Mouse (Mus musculus): ENCODE results near the gene Cyb5r3. TPM values are rescaled to one million over a fixed set of nuclear protein-coding genes. Genes with fewer than 3 reads are reported as not detected.

Cyb5r3 gene
- total and polyA plus RNA-seq, 3 experiments: 22.6 to 67.0 TPM; not detected in 1

GRCm38 (mm10) chr15:83160561-83160960, 11.8 kb downstream of the Cyb5r3 start:
- no peak overlapping the region for H3K9ac ChIP-seq (ENCODE audit: control insufficient read depth, low read depth, low read length, poor library complexity, severe bottlenecking)

GRCm38 (mm10) chr15:83159823-83160222, 12.6 kb downstream of the Cyb5r3 start:
- H3K79me2 ChIP-seq (ENCODE audit: control insufficient read depth, insufficient read depth, low read length, poor library complexity): no peaks in the 10 kb centered on the region
- no peak for DNase-seq (ENCODE audit: low read depth, low spot score)
- H3K27ac ChIP-seq (ENCODE audit: control insufficient read depth, low read depth, low read length): no peak overlapping the region
- TF ChIP-seq MYB (IDR thresholded peaks at IDR 0.05; ENCODE audit: low read depth, low read length): no peak
- TF ChIP-seq MEF2A (IDR thresholded peaks at IDR 0.05; ENCODE audit: extremely low read depth, insufficient replicate concordance, low read depth, low read length, poor library complexity, severe bottlenecking): no peak
- no peak for TF ChIP-seq UBTF (IDR thresholded peaks at IDR 0.05; ENCODE audit: borderline replicate concordance, insufficient read depth, low read depth, low read length)
- TF ChIP-seq JUND (IDR thresholded peaks at IDR 0.05; ENCODE audit: low read depth, low read length): no peak
- TF ChIP-seq BHLHE40 (IDR thresholded peaks at IDR 0.05; ENCODE audit: borderline replicate concordance, low read depth, low read length): no peak
- no peak for TF ChIP-seq SIN3A (IDR thresholded peaks at IDR 0.05; ENCODE audit: low read length)
- TF ChIP-seq MAFK (IDR thresholded peaks at IDR 0.05; ENCODE audit: borderline replicate concordance, low read depth, low read length): no peak
- no peak for TF ChIP-seq CHD2 (IDR thresholded peaks at IDR 0.05; ENCODE audit: low read length)
- TF ChIP-seq HCFC1 (IDR thresholded peaks at IDR 0.05; ENCODE audit: low read depth, low read length): no peak
- TF ChIP-seq CHD1 (IDR thresholded peaks at IDR 0.05; ENCODE audit: low read depth, low read length): no peak
- TF ChIP-seq POLR2AphosphoS5 (IDR thresholded peaks at IDR 0.05; ENCODE audit: borderline replicate concordance, low read depth, low read length): no peak
- TF ChIP-seq CTCF (IDR thresholded peaks at IDR 0.05 in 2 of 3, conservative IDR thresholded peaks at IDR 0.05 in 1 of 3; ENCODE audit: control insufficient read depth in 1 of 3, insufficient read depth in 1 of 3, low read depth in 2 of 3, low read length in 3 of 3, poor library complexity in 1 of 3, severe bottlenecking in 1 of 3): no peak
- TF ChIP-seq GATA1 (IDR thresholded peaks at IDR 0.05; ENCODE audit: low read depth, low read length): no peak
- TF ChIP-seq POLR2A (IDR thresholded peaks at IDR 0.05; ENCODE audit: control insufficient read depth in 1 of 2, insufficient read depth in 1 of 2, low read depth in 1 of 2, low read length in 2 of 2, poor library complexity in 1 of 2): no peak
- TF ChIP-seq GABPA (IDR thresholded peaks at IDR 0.05; ENCODE audit: low read depth, low read length): no peak
- no peak for TF ChIP-seq ELF1 (IDR thresholded peaks at IDR 0.05; ENCODE audit: low read depth, low read length)
- TF ChIP-seq USF2 (IDR thresholded peaks at IDR 0.05; ENCODE audit: borderline replicate concordance in 1 of 2, insufficient read depth in 1 of 2, low read depth in 1 of 2, low read length in 2 of 2): no peak
- no peak for TF ChIP-seq KAT2A (conservative IDR thresholded peaks at IDR 0.05; ENCODE audit: low read depth, low read length)
- TF ChIP-seq TAL1 (IDR thresholded peaks at IDR 0.05; ENCODE audit: low read length): no peak
- no peaks in the 10 kb centered on the region for H3K9me3 ChIP-seq (replicated peaks; ENCODE audit: insufficient read depth, low read length)
- H3K4me3 ChIP-seq (ENCODE audit: control insufficient read depth in 1 of 2, insufficient read depth in 1 of 2, low read depth in 2 of 2, low read length in 2 of 2): no peak overlapping the region
- H3K4me1 ChIP-seq (ENCODE audit: control insufficient read depth in 1 of 2, insufficient read depth in 2 of 2, low read length in 2 of 2): peaks cover 0 to under 1% of the 10 kb centered on the region in 2 experiments; a peak in 1 of 4 replicates
- H3K9ac ChIP-seq (ENCODE audit: control insufficient read depth, low read depth, low read length, poor library complexity, severe bottlenecking): no peak overlapping the region
- H3K36me3 ChIP-seq (ENCODE audit: control insufficient read depth in 1 of 2, insufficient read depth in 2 of 2, low read length in 2 of 2): no peaks in the 10 kb centered on the region
- no peaks in the 10 kb centered on the region for H3K27me3 ChIP-seq (ENCODE audit: control insufficient read depth in 1 of 2, insufficient read depth in 2 of 2, low read length in 2 of 2)

More at GRCm38 (mm10) chr15:83160561-83160960, 11.8 kb downstream of the Cyb5r3 start:
- H3K4me1 ChIP-seq (ENCODE audit: control insufficient read depth in 1 of 2, insufficient read depth in 2 of 2, low read length in 2 of 2): peaks cover 0 to 6% of the 10 kb centered on the region in 2 experiments; a peak in 1 of 4 replicates
- DNase-seq (ENCODE audit: low read depth, low spot score): no peak
- H3K36me3 ChIP-seq (ENCODE audit: control insufficient read depth in 1 of 2, insufficient read depth in 2 of 2, low read length in 2 of 2): 0 out of 4 replicates have a peak, but pooled peaks cover 0 to under 1% of the 10 kb centered on the region in 2 experiments
- H3K4me3 ChIP-seq (ENCODE audit: control insufficient read depth in 1 of 2, insufficient read depth in 1 of 2, low read depth in 2 of 2, low read length in 2 of 2): no peak overlapping the region
- TF ChIP-seq KAT2A (conservative IDR thresholded peaks at IDR 0.05; ENCODE audit: low read depth, low read length) (no peak), TCF12 (IDR thresholded peaks at IDR 0.05; ENCODE audit: low read depth, low read length) (no peak), GABPA (IDR thresholded peaks at IDR 0.05; ENCODE audit: low read depth, low read length) (no peak), ZMIZ1 (IDR thresholded peaks at IDR 0.05; ENCODE audit: low read depth, low read length) (no peak), TBP (IDR thresholded peaks at IDR 0.05; ENCODE audit: low read depth, low read length) (no peak), RCOR1 (IDR thresholded peaks at IDR 0.05; ENCODE audit: low read depth, low read length) (no peak), ZKSCAN1 (IDR thresholded peaks at IDR 0.05; ENCODE audit: low read depth, low read length) (no peak), MYC (IDR thresholded peaks at IDR 0.05; ENCODE audit: low read depth, low read length) (no peak)
- H3K27me3 ChIP-seq (ENCODE audit: control insufficient read depth in 1 of 2, insufficient read depth in 2 of 2, low read length in 2 of 2): no peaks in the 10 kb centered on the region
- no peaks in the 10 kb centered on the region for H3K9me3 ChIP-seq (replicated peaks; ENCODE audit: insufficient read depth, low read length)
- no peak overlapping the region for H3K27ac ChIP-seq (ENCODE audit: control insufficient read depth, low read depth, low read length)
- H3K79me2 ChIP-seq (ENCODE audit: control insufficient read depth, insufficient read depth, low read length, poor library complexity): no peaks in the 10 kb centered on the region
